Mouse (Mus musculus): ENCODE results near the gene Olfr1282.

GRCm38 (mm10) chr2:111313717-111314116 is 22.2 kb downstream of the Olfr1282 start, which contains the start of gene Olfr1280:
- no peak for TF ChIP-seq POLR2A (IDR thresholded peaks at IDR 0.05; ENCODE audit: low read depth, low read length)
- TF ChIP-seq CTCF (conservative IDR thresholded peaks at IDR 0.05; ENCODE audit: insufficient read depth, insufficient read length, low read depth, low read length): no peak

All from kidney, adult 2 months (tissue).